7 mouse cellular contexts compared by ENCODE assay signal in the genomic region with DNA sequence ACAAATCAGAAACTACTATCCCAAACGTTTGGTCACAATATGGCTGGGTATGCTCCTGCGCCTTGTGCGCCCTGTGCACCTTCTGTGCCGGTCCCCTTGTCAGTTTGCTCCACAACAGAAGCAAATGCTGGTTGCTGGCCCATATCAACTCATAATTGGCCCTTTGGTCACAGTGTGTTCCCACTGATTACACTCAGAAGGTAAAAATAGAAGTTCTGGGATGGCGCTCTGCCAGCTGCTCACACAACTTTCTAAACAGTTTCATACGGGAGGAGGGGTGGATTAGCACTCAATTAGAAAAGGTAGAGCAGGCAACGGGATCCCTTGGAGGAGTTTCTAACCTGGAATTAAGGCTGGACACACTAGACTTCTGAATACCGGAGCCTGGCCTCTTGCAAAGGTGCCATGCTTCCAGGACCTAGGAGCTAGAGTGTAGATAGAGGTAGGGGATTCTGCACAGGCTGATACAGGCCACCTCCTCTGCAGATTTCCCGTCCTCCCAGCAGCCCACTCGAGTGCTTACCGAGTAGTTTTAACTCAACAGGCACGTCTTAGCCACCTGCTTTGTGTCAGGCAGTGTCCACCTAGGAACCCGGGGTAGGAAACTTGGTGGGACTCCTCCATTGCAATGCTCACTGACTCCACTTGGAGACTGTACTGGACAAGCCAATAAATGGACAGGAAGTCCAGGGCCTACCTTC. TPM values are rescaled to one million over a fixed set of nuclear protein-coding genes. Genes with fewer than 3 reads are reported as not detected.
DNase-seq lines count a peak whose midpoint lies in the region; ATAC-seq lines count a peak whose summit lies in the region.

No protein-coding gene starts in this region.

- H3K27me3 ChIP-seq in intestine, embryonic 15.5 days (replicated peaks) = no peaks in the 10 kb centered on the region
- no peaks in the 10 kb centered on the region for H3K27me3 ChIP-seq in forebrain, embryonic 10.5 days (ENCODE audit: poor library complexity, severe bottlenecking)

- DNase-seq in adrenal gland, postnatal 14 days = peak; percentile 67
- peak; percentile 74 to 80 for DNase-seq in gastrocnemius, adult 8-10 months (ENCODE audit: low spot score in 2 of 2)
- DNase-seq in cerebellum, adult 8-10 months = no peak
- no peak for DNase-seq in forebrain, embryonic 10.5 days (ENCODE audit: extremely low spot score, low spot score)
- no peak for DNase-seq in right cerebral cortex, postnatal 14 days

- no peaks in the 10 kb centered on the region for H3K9me3 ChIP-seq in intestine, embryonic 15.5 days
- no peaks in the 10 kb centered on the region for H3K9me3 ChIP-seq in forebrain, embryonic 10.5 days

- WGBS in intestine, embryonic 15.5 days = 70% methylated on average over 13 of the region's 13 CpGs
- WGBS in forebrain, embryonic 10.5 days = 88% methylated on average over 13 of the region's 13 CpGs

- H3K36me3 ChIP-seq in intestine, embryonic 15.5 days = no peaks in the 10 kb centered on the region
- no peaks in the 10 kb centered on the region for H3K36me3 ChIP-seq in forebrain, embryonic 10.5 days (replicated peaks)

- no peak overlapping the region for H3K4me3 ChIP-seq in intestine, embryonic 15.5 days (replicated peaks)
- H3K4me3 ChIP-seq in forebrain, embryonic 10.5 days = no peak overlapping the region

- H3K4me1 ChIP-seq in intestine, embryonic 15.5 days (replicated peaks) = 0 out of 2 replicates have a peak, but pooled peaks cover 4% of the 10 kb centered on the region
- H3K4me1 ChIP-seq in forebrain, embryonic 10.5 days = no peaks in the 10 kb centered on the region

- 0 out of 2 replicates have a peak overlapping the region, but pooled peaks have one; percentile 1 for H3K27ac ChIP-seq in intestine, embryonic 15.5 days
- H3K27ac ChIP-seq in forebrain, embryonic 10.5 days = no peak overlapping the region

- no peak overlapping the region for H3K4me2 ChIP-seq in intestine, embryonic 15.5 days (replicated peaks)

- ATAC-seq in intestine, embryonic 15.5 days = peak; percentile 58
- ATAC-seq in megakaryocyte, adult 5-6 weeks (ENCODE audit: poor library complexity, severe bottlenecking) = 0 out of 2 replicates have a peak, but pooled peaks have one; percentile 30

- no peak overlapping the region for H3K9ac ChIP-seq in intestine, embryonic 15.5 days

RNA-seq across cellular contexts. Expression of a gene that starts 16.4 kb away (rescaled TPM):
- total RNA-seq in adrenal gland, postnatal 14 days (2021) = 81.9 and 88.8 TPM in 2 replicates
- 10 to 100 TPM; 33.1 to 53.8 (median 37.8) TPM for total RNA-seq in gastrocnemius, adult 8-10 months (2022)
- polyA plus RNA-seq in intestine, embryonic 15.5 days (2015; fragmentation: Nextera tagmentation; extraction: Ambion mirVana) = 13.7 and 14.8 TPM in 2 replicates
- 29.7 and 37.6 TPM in 2 replicates for total RNA-seq in megakaryocyte, adult 5-6 weeks (2015)
- total RNA-seq in megakaryocyte, adult 5-6 weeks (2017) = 5.3 and 12.9 TPM in 2 replicates
- polyA plus RNA-seq in forebrain, embryonic 10.5 days (2016; fragmentation: Nextera tagmentation; extraction: Ambion mirVana) = 11.4 and 13.6 TPM in 2 replicates

RNA-seq across cellular contexts. Expression of a gene that starts 39.6 kb away (rescaled TPM):
- total RNA-seq in adrenal gland, postnatal 14 days (2021) = 54.6 and 55.5 TPM in 2 replicates
- total RNA-seq in gastrocnemius, adult 8-10 months (2022) = 10 to 100 TPM; 14.2 to 26.6 (median 21.2) TPM
- polyA plus RNA-seq in intestine, embryonic 15.5 days (2015; fragmentation: Nextera tagmentation; extraction: Ambion mirVana) = 345 and 376 TPM in 2 replicates
- total RNA-seq in megakaryocyte, adult 5-6 weeks (2015) = 41.8 and 43.7 TPM in 2 replicates
- total RNA-seq in megakaryocyte, adult 5-6 weeks (2017) = 55.9 and 65.7 TPM in 2 replicates
- polyA plus RNA-seq in forebrain, embryonic 10.5 days (2016; fragmentation: Nextera tagmentation; extraction: Ambion mirVana) = 4.2 TPM in 2 replicates

Comparison
In these comparisons a context has a peak if more than half of its experiments do, and no peak if none do; other contexts are left out.
1. DNase-seq: peak in adrenal gland, postnatal 14 days (single experiment) and gastrocnemius, adult 8-10 months (2 of 2); none in cerebellum, adult 8-10 months (single experiment), forebrain, embryonic 10.5 days (single experiment) and right cerebral cortex, postnatal 14 days (single experiment).